Mouse (Mus musculus): ENCODE results near the gene Stpg1.

- TF ChIP-seq CTCF (conservative IDR thresholded peaks at IDR 0.05; ENCODE audit: insufficient read depth, insufficient read length, low read depth, low read length) (no peak), POLR2A (IDR thresholded peaks at IDR 0.05; ENCODE audit: low read depth, low read length) (no peak)
These were observed 40.4 kb downstream of the Stpg1 start for GRCm38 (mm10) chr4:135535021-135535420.
